In genomic region chr9:78532341-78532819, GRCm38 (mm10) we compare ENCODE assay signal across 13 mouse cellular contexts. TPM values are rescaled to one million over a fixed set of nuclear protein-coding genes. Genes with fewer than 3 reads are reported as not detected.
DNase-seq lines count a peak whose midpoint lies in the region; ATAC-seq and TF ChIP-seq lines count a peak whose summit lies in the region.
"Had no signal": no experiment of that assay in that cellular context is flagged by ENCODE, and none has a peak within 500 bp of the region (broad histone marks: within the 10 kb centered on the region; RNA-seq: fewer than 3 reads in every experiment).

No protein-coding gene starts in this region.

- H3K9me3 ChIP-seq in kidney, postnatal 0 days (replicated peaks; ENCODE audit: low read length) = no peaks in the 10 kb centered on the region
- no peaks in the 10 kb centered on the region for H3K9me3 ChIP-seq in lung, postnatal 0 days (ENCODE audit: low read length)
- H3K9me3 ChIP-seq: embryonic facial prominence, embryonic 12.5 days had no signal

- peak; percentile 71; the same call in 1 of the 2 replicates for TF ChIP-seq EP300 in lung, postnatal 0 days (IDR thresholded peaks at IDR 0.05)

- WGBS in spleen, adult 2 months = 81% methylated on average over 9 of the region's 9 CpGs
- 27% methylated on average over 9 of the region's 9 CpGs for WGBS in kidney, postnatal 0 days
- 38% methylated on average over 9 of the region's 9 CpGs for WGBS in lung, postnatal 0 days

- H3K4me2 ChIP-seq in kidney, postnatal 0 days (ENCODE audit: low read length) = no peak overlapping the region
- H3K4me2 ChIP-seq in lung, postnatal 0 days (replicated peaks; ENCODE audit: low read depth, low read length) = no peak overlapping the region
- H3K4me2 ChIP-seq: embryonic facial prominence, embryonic 12.5 days had no signal

- H3K4me3 ChIP-seq in spleen, adult 2 months (ENCODE audit: extremely low read depth, insufficient read depth, insufficient read length) = no peak overlapping the region
- H3K4me3 ChIP-seq in kidney, postnatal 0 days (replicated peaks; ENCODE audit: low read depth, low read length) = no peak overlapping the region
- H3K4me3 ChIP-seq in lung, postnatal 0 days (ENCODE audit: low read depth, low read length) = no peak overlapping the region
- H3K4me3 ChIP-seq: embryonic facial prominence, embryonic 12.5 days had no signal

- no peak overlapping the region for H3K9ac ChIP-seq in kidney, postnatal 0 days (ENCODE audit: low read depth, low read length)
- H3K9ac ChIP-seq in lung, postnatal 0 days (replicated peaks; ENCODE audit: low read depth) = no peak overlapping the region
- H3K9ac ChIP-seq: embryonic facial prominence, embryonic 12.5 days; forebrain, postnatal 0 days had no signal

- no peaks in the 10 kb centered on the region; the same call in 1 of the 2 replicates for H3K36me3 ChIP-seq in spleen, adult 2 months (ENCODE audit: control insufficient read depth, insufficient read depth, low read length)
- H3K36me3 ChIP-seq in kidney, postnatal 0 days (ENCODE audit: insufficient read depth, low read length) = no peaks in the 10 kb centered on the region
- no peaks in the 10 kb centered on the region for H3K36me3 ChIP-seq in lung, postnatal 0 days (ENCODE audit: insufficient read depth, low read length)
- H3K36me3 ChIP-seq: embryonic facial prominence, embryonic 12.5 days had no signal

- H3K4me1 ChIP-seq in spleen, adult 2 months (ENCODE audit: control insufficient read depth, insufficient read depth, insufficient read length) = no peaks in the 10 kb centered on the region
- peaks cover 3% of the 10 kb centered on the region; the same call in 1 of the 2 replicates for H3K4me1 ChIP-seq in kidney, postnatal 0 days (replicated peaks; ENCODE audit: insufficient read depth, low read length)
- peaks cover 9% of the 10 kb centered on the region; the same call in 1 of the 2 replicates for H3K4me1 ChIP-seq in lung, postnatal 0 days (ENCODE audit: insufficient read depth, low read depth, low read length)

- no peak for TF ChIP-seq POLR2A in spleen, adult 2 months (IDR thresholded peaks at IDR 0.05; ENCODE audit: low read depth, low read length)

- H3K27me3 ChIP-seq in spleen, adult 2 months (ENCODE audit: control insufficient read depth, insufficient read depth, low read length) = no peaks in the 10 kb centered on the region
- H3K27me3 ChIP-seq in kidney, postnatal 0 days (ENCODE audit: insufficient read depth, low read length) = no peaks in the 10 kb centered on the region
- no peaks in the 10 kb centered on the region for H3K27me3 ChIP-seq in lung, postnatal 0 days (replicated peaks; ENCODE audit: insufficient read depth, low read length)
- H3K27me3 ChIP-seq: CH12.LX; embryonic facial prominence, embryonic 12.5 days had no signal

- DNase-seq in spleen, adult 2 months (ENCODE audit: low read depth in 1 of 2, low spot score in 2 of 2) = no peak
- no peak for DNase-seq in spleen, postnatal 36 days (ENCODE audit: low spot score in 2 of 2)
- peak; percentile 58 for DNase-seq in kidney, postnatal 0 days (ENCODE audit: low spot score)
- peak; percentile 90 for DNase-seq in lung, postnatal 0 days (ENCODE audit: low spot score)
- DNase-seq in adrenal gland, adult 8-10 months = no peak
- no peak for DNase-seq in right cerebral cortex, adult 2 months (ENCODE audit: low spot score in 2 of 2)
- no peak for DNase-seq in embryo, embryonic 10 days (ENCODE audit: low spot score)
- DNase-seq: cerebellum, adult 18-20 months; forebrain, postnatal 0 days; layer of hippocampus, postnatal 36 days had no signal

- 0 out of 2 replicates have a peak overlapping the region, but pooled peaks have one; percentile 1 for H3K27ac ChIP-seq in spleen, adult 2 months (ENCODE audit: insufficient read depth, low read length)
- peak overlapping the region; percentile 76 for H3K27ac ChIP-seq in kidney, postnatal 0 days
- H3K27ac ChIP-seq in lung, postnatal 0 days (ENCODE audit: low read length) = peak overlapping the region; percentile 87
- H3K27ac ChIP-seq: embryonic facial prominence, embryonic 12.5 days; hindbrain, postnatal 0 days had no signal

- ATAC-seq in kidney, postnatal 0 days (replicated peaks; ENCODE audit: low FRiP score, low read depth) = peak; percentile 70
- ATAC-seq in lung, postnatal 0 days = peak; percentile 80
- ATAC-seq: forebrain, postnatal 0 days; hindbrain, postnatal 0 days had no signal

- no peak for TF ChIP-seq CTCF in spleen, adult 2 months (IDR thresholded peaks at IDR 0.05; ENCODE audit: extremely low read depth, insufficient read depth, insufficient read length, insufficient replicate concordance)
- no peak for TF ChIP-seq CTCF in kidney, postnatal 0 days (IDR thresholded peaks at IDR 0.05; ENCODE audit: low read depth)
- TF ChIP-seq CTCF in lung, postnatal 0 days (IDR thresholded peaks at IDR 0.05) = no peak

RNA-seq across cellular contexts. Expression of gene Eef1a1, which starts 43.4 kb away (rescaled TPM):
- 2,639 and 2,890 TPM in 2 replicates for polyA plus RNA-seq in spleen, adult 2 months (2012; rRNA removed)
- polyA plus RNA-seq in kidney, postnatal 0 days (2015; fragmentation: Nextera tagmentation; extraction: Ambion mirVana) = 4,583 and 4,728 TPM in 2 replicates
- polyA plus RNA-seq in lung, postnatal 0 days (2015; fragmentation: Nextera tagmentation; extraction: Ambion mirVana) = 2,930 and 3,003 TPM in 2 replicates
- 1,000 to 10,000 TPM; 5,975 to 6,274 (median 6,040) TPM for total RNA-seq in adrenal gland, adult 8-10 months (2022)

RNA-seq across cellular contexts. Expression of gene Slc17a5, which starts 55.5 kb away (rescaled TPM):
- 4.3 and 5.0 TPM in 2 replicates for polyA plus RNA-seq in spleen, adult 2 months (2012; rRNA removed)
- 17.7 and 20.4 TPM in 2 replicates for polyA plus RNA-seq in kidney, postnatal 0 days (2015; fragmentation: Nextera tagmentation; extraction: Ambion mirVana)
- 19.9 TPM in 2 replicates for polyA plus RNA-seq in lung, postnatal 0 days (2015; fragmentation: Nextera tagmentation; extraction: Ambion mirVana)
- total RNA-seq in adrenal gland, adult 8-10 months (2022) = 10 to 100 TPM; 11.1 to 13.3 (median 12.8) TPM

Comparison
In these comparisons a context has a peak if more than half of its experiments do, and no peak if none do; other contexts are left out.
1. DNase-seq: peak in kidney, postnatal 0 days (single experiment) and lung, postnatal 0 days (single experiment); none in spleen, adult 2 months (0 of 2), spleen, postnatal 36 days (0 of 2), adrenal gland, adult 8-10 months (single experiment), right cerebral cortex, adult 2 months (0 of 2) and embryo, embryonic 10 days (single experiment).
2. H3K27ac ChIP-seq: peak in every context shown above with its lines; median percentile 87 in lung, postnatal 0 days; 76 in kidney, postnatal 0 days; 1 in spleen, adult 2 months.